Mouse (Mus musculus): ENCODE data around the gene Ctnnbip1.

GRCm38 (mm10) chr4:149591486-149591885 lies 73.5 kb downstream of the Ctnnbip1 start:
- no peak for TF ChIP-seq CTCF (IDR thresholded peaks at IDR 0.05; ENCODE audit: borderline replicate concordance, insufficient read depth, low read length)
- TF ChIP-seq POLR2A (IDR thresholded peaks at IDR 0.05; ENCODE audit: low read depth, low read length): no peak

Data from embryonic fibroblast, embryonic 13.5 days (primary cell).